ENCODE assay signal across 8 mouse cellular contexts in genomic region chr4:65124369-65125151, GRCm38 (mm10). TPM values are rescaled to one million over a fixed set of nuclear protein-coding genes. Genes with fewer than 3 reads are reported as not detected.
DNase-seq lines count a peak whose midpoint lies in the region; ATAC-seq and TF ChIP-seq lines count a peak whose summit lies in the region.

No protein-coding gene starts in this region.

- peak; percentile 8 to 40 for DNase-seq in heart, adult 18-20 months
- no peak for DNase-seq in heart, postnatal 25 days (ENCODE audit: low spot score)
- DNase-seq in adrenal gland, postnatal 36 days = peak; percentile 13 to 21
- peak; percentile 66 for DNase-seq in intestine, embryonic 14.5 days (ENCODE audit: low spot score)
- no peak for DNase-seq in thymus, postnatal 10 days (ENCODE audit: low spot score in 2 of 2)

- H3K9ac ChIP-seq in forebrain, embryonic 15.5 days (replicated peaks) = peak overlapping the region; percentile 51
- peak overlapping the region; percentile 44; the same call in 1 of the 2 replicates for H3K9ac ChIP-seq in intestine, embryonic 14.5 days (ENCODE audit: low read length)
- H3K9ac ChIP-seq in lung, embryonic 16.5 days (ENCODE audit: low read length) = peak overlapping the region; percentile 69

- H3K4me1 ChIP-seq in forebrain, embryonic 15.5 days = peaks cover 41% of the 10 kb centered on the region
- peaks cover 10% of the 10 kb centered on the region; the same call in 1 of the 2 replicates for H3K4me1 ChIP-seq in intestine, embryonic 14.5 days (replicated peaks; ENCODE audit: control insufficient read depth, insufficient read depth, low read length)
- H3K4me1 ChIP-seq in lung, embryonic 16.5 days (replicated peaks; ENCODE audit: control insufficient read depth, insufficient read depth, low read length) = peaks cover 10% of the 10 kb centered on the region
- H3K4me1 ChIP-seq in testis, adult 2 months (ENCODE audit: control insufficient read depth, insufficient read depth, low read length) = peaks cover 14% of the 10 kb centered on the region

- intact Hi-C loops in heart, postnatal 25 days (cut with DNase I) = loop anchor here (5.0 to 10.0 kb wide), 2 partner anchors 190 to 463 kb away; no protein-coding TSS in a partner anchor

- WGBS in forebrain, embryonic 15.5 days = under 1% methylated on average over 77 of the region's 80 CpGs
- WGBS in intestine, embryonic 14.5 days = under 1% methylated on average over 52 of the region's 80 CpGs
- WGBS in lung, embryonic 16.5 days = 1% methylated on average over 60 of the region's 80 CpGs

- no peak for TF ChIP-seq POLR2A in testis, adult 2 months (IDR thresholded peaks at IDR 0.05; ENCODE audit: control insufficient read depth, low read depth, low read length)

- peak; percentile 53 for ATAC-seq in forebrain, embryonic 15.5 days (replicated peaks)
- peak; percentile 38; the same call in 1 of the 2 replicates for ATAC-seq in intestine, embryonic 14.5 days (replicated peaks; ENCODE audit: low FRiP score, low TSS enrichment, low read depth)
- ATAC-seq in lung, embryonic 16.5 days (ENCODE audit: low read depth) = peak; percentile 22; the same call in 1 of the 2 replicates

- no peaks in the 10 kb centered on the region for H3K36me3 ChIP-seq in forebrain, embryonic 15.5 days
- no peaks in the 10 kb centered on the region for H3K36me3 ChIP-seq in intestine, embryonic 14.5 days (ENCODE audit: control insufficient read depth, insufficient read depth, low read length)
- no peaks in the 10 kb centered on the region for H3K36me3 ChIP-seq in lung, embryonic 16.5 days (ENCODE audit: control insufficient read depth, insufficient read depth, low read length)
- H3K36me3 ChIP-seq in testis, adult 2 months (ENCODE audit: control insufficient read depth, insufficient read depth, low read length) = no peaks in the 10 kb centered on the region

- no peaks in the 10 kb centered on the region for H3K9me3 ChIP-seq in forebrain, embryonic 15.5 days
- H3K9me3 ChIP-seq in intestine, embryonic 14.5 days (ENCODE audit: control insufficient read depth, low read length) = no peaks in the 10 kb centered on the region
- no peaks in the 10 kb centered on the region for H3K9me3 ChIP-seq in lung, embryonic 16.5 days (ENCODE audit: control insufficient read depth, low read length)

- H3K4me3 ChIP-seq in forebrain, embryonic 15.5 days = peak overlapping the region; percentile 53
- peak overlapping the region; percentile 43 for H3K4me3 ChIP-seq in intestine, embryonic 14.5 days (ENCODE audit: low read depth, low read length)
- H3K4me3 ChIP-seq in lung, embryonic 16.5 days (ENCODE audit: low read length) = peak overlapping the region; percentile 61
- H3K4me3 ChIP-seq in testis, adult 2 months (ENCODE audit: control insufficient read depth, low read depth, low read length) = peak overlapping the region; percentile 51

- TF ChIP-seq CTCF in testis, adult 2 months (IDR thresholded peaks at IDR 0.05; ENCODE audit: control insufficient read depth, insufficient read depth, insufficient replicate concordance, low read depth, low read length) = no peak

- peak overlapping the region; percentile 95 for H3K4me2 ChIP-seq in forebrain, embryonic 15.5 days (replicated peaks)
- peak overlapping the region; percentile 86 for H3K4me2 ChIP-seq in intestine, embryonic 14.5 days (ENCODE audit: low read length)
- peak overlapping the region; percentile 90 for H3K4me2 ChIP-seq in lung, embryonic 16.5 days (ENCODE audit: low read depth, low read length)

- H3K27ac ChIP-seq in forebrain, embryonic 15.5 days (replicated peaks) = no peak overlapping the region
- H3K27ac ChIP-seq in intestine, embryonic 14.5 days (ENCODE audit: low read depth) = no peak overlapping the region
- no peak overlapping the region for H3K27ac ChIP-seq in lung, embryonic 16.5 days (ENCODE audit: low read length)
- H3K27ac ChIP-seq in testis, adult 2 months (ENCODE audit: control insufficient read depth, insufficient read depth, low read depth, low read length) = no peak overlapping the region

- H3K27me3 ChIP-seq in forebrain, embryonic 15.5 days = peaks cover 21% of the 10 kb centered on the region; the same call in 1 of the 2 replicates
- H3K27me3 ChIP-seq in intestine, embryonic 14.5 days (replicated peaks; ENCODE audit: control insufficient read depth, insufficient read depth, low read length) = peaks cover 32% of the 10 kb centered on the region
- H3K27me3 ChIP-seq in lung, embryonic 16.5 days (ENCODE audit: control insufficient read depth, insufficient read depth, low read depth, low read length) = peaks cover 5% of the 10 kb centered on the region; the same call in 1 of the 2 replicates
- H3K27me3 ChIP-seq in testis, adult 2 months (ENCODE audit: control insufficient read depth, insufficient read depth, low read length) = 0 out of 2 replicates have a peak, but pooled peaks cover 2% of the 10 kb centered on the region

RNA-seq across cellular contexts. Expression of gene Pappa, which starts 0.6 kb away (rescaled TPM):
- under 1 TPM; 0.32 to 0.49 TPM for total RNA-seq in heart, adult 18-20 months (2021)
- total RNA-seq in heart, postnatal 25 days (2021) = under 1 TPM; 0.36 to 0.47 TPM
- under 1 TPM; 0.33 to 0.60 TPM for total RNA-seq in adrenal gland, postnatal 36 days (2021)
- 0.39 and 0.42 TPM in 2 replicates for polyA plus RNA-seq in forebrain, embryonic 15.5 days (2015; fragmentation: Nextera tagmentation; extraction: Ambion mirVana)
- 0.77 and 1.0 TPM in 2 replicates for polyA plus RNA-seq in intestine, embryonic 14.5 days (2014; fragmentation: Nextera tagmentation; extraction: Ambion mirVana)
- 0.74 and 0.87 TPM in 2 replicates for polyA plus RNA-seq in lung, embryonic 16.5 days (2015; fragmentation: Nextera tagmentation; extraction: Ambion mirVana)
- polyA plus RNA-seq in testis, adult 2 months (2012; rRNA removed) = 4.4 TPM in 2 replicates

Comparison
In these comparisons a context has a peak if more than half of its experiments do, and no peak if none do; other contexts are left out.
1. DNase-seq: peak in heart, adult 18-20 months (2 of 2), adrenal gland, postnatal 36 days (2 of 2) and intestine, embryonic 14.5 days (single experiment); none in heart, postnatal 25 days (single experiment) and thymus, postnatal 10 days (0 of 2).
2. Peak in every context shown above with its lines, with median percentiles within 50 percentile points of each other: ATAC-seq, H3K4me2 ChIP-seq, H3K4me3 ChIP-seq and H3K9ac ChIP-seq.